In genomic region chr6:106265487-106265886, GRCm38 (mm10) we compare ENCODE assay signal across 17 mouse cellular contexts.
"Had no signal": no experiment of that assay in that cellular context is flagged by ENCODE, and none has a peak within 500 bp of the region (broad histone marks: within the 10 kb centered on the region; RNA-seq: fewer than 3 reads in every experiment).

No protein-coding gene starts in this region.

- H3K9ac ChIP-seq: lung, embryonic 15.5 days; midbrain, embryonic 13.5 days; midbrain, embryonic 15.5 days; neural tube, embryonic 12.5 days; stomach, embryonic 15.5 days had no signal

- DNase-seq: lung, adult 2 months; lung, postnatal 14 days; lung, postnatal 36 days; right cerebral cortex, postnatal 14 days; thymus, adult 2 months; thymus, postnatal 25 days; thymus, postnatal 4 days had no signal

- H3K4me3 ChIP-seq: lung, embryonic 15.5 days; megakaryocyte, embryonic 14.5 days; midbrain, embryonic 13.5 days; midbrain, embryonic 15.5 days; neural tube, embryonic 12.5 days; stomach, embryonic 15.5 days had no signal

- H3K9me3 ChIP-seq: lung, embryonic 15.5 days; megakaryocyte, embryonic 14.5 days; midbrain, embryonic 13.5 days; midbrain, embryonic 15.5 days; neural tube, embryonic 12.5 days; stomach, embryonic 15.5 days had no signal

- H3K27me3 ChIP-seq: lung, embryonic 15.5 days; megakaryocyte, embryonic 14.5 days; midbrain, embryonic 13.5 days; midbrain, embryonic 15.5 days; neural tube, embryonic 12.5 days; stomach, embryonic 15.5 days had no signal

- H3K4me1 ChIP-seq: lung, embryonic 15.5 days; megakaryocyte, embryonic 14.5 days; midbrain, embryonic 13.5 days; midbrain, embryonic 15.5 days; neural tube, embryonic 12.5 days; stomach, embryonic 15.5 days had no signal

- H3K4me2 ChIP-seq: lung, embryonic 15.5 days; midbrain, embryonic 11.5 days; midbrain, embryonic 13.5 days; midbrain, embryonic 15.5 days; neural tube, embryonic 12.5 days; stomach, embryonic 15.5 days had no signal

- H3K27ac ChIP-seq: lung, embryonic 15.5 days; macrophage; midbrain, embryonic 13.5 days; midbrain, embryonic 15.5 days; neural tube, embryonic 12.5 days; stomach, embryonic 15.5 days; stomach, postnatal 0 days had no signal

- H3K36me3 ChIP-seq: lung, embryonic 15.5 days; midbrain, embryonic 13.5 days; midbrain, embryonic 15.5 days; neural tube, embryonic 12.5 days; stomach, embryonic 15.5 days had no signal

- ATAC-seq: lung, postnatal 0 days; midbrain, embryonic 13.5 days; midbrain, embryonic 15.5 days had no signal
